Comparison of ENCODE assay signal across 22 mouse cellular contexts in the genomic region with DNA sequence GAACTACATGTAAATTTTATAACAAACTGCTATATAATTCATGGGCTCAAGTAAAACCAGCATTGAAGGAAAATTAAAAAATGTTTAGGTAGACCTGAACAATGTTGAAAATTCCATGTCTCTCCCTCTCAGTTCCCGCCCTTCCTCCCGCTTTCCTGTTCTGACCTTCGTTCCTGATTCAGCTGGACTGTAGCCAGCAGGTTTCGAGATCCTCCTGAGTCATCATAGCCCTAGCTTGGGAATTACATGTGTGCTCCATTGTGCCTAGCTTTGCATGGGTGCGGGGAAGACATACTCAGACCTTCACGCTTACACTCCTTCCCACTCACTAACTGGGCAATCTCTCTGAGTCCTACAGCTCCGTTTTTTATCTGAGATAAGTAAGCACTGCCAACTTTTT.
DNase-seq lines count a peak whose midpoint lies in the region; ATAC-seq and TF ChIP-seq lines count a peak whose summit lies in the region.
"Had no signal": no experiment of that assay in that cellular context is flagged by ENCODE, and none has a peak within 500 bp of the region (broad histone marks: within the 10 kb centered on the region; RNA-seq: fewer than 3 reads in every experiment).

No protein-coding gene starts in this region.

- TF ChIP-seq EP300 in lung, postnatal 0 days (IDR thresholded peaks at IDR 0.05) = no peak

- no peaks in the 10 kb centered on the region for H3K4me1 ChIP-seq in kidney, embryonic 14.5 days (ENCODE audit: control insufficient read depth, insufficient read depth, low read length)
- H3K4me1 ChIP-seq in lung, postnatal 0 days (ENCODE audit: insufficient read depth, low read depth, low read length) = no peaks in the 10 kb centered on the region

- no peak overlapping the region for H3K4me2 ChIP-seq in kidney, embryonic 14.5 days (replicated peaks; ENCODE audit: low read depth, low read length)
- no peak overlapping the region for H3K4me2 ChIP-seq in lung, postnatal 0 days (replicated peaks; ENCODE audit: low read depth, low read length)
- H3K4me2 ChIP-seq: forebrain, embryonic 15.5 days; midbrain, embryonic 13.5 days; neural tube, embryonic 12.5 days had no signal

- no peaks in the 10 kb centered on the region; the same call in 1 of the 2 replicates for H3K27me3 ChIP-seq in kidney, embryonic 14.5 days (ENCODE audit: control insufficient read depth, insufficient read depth, low read length)
- no peaks in the 10 kb centered on the region for H3K27me3 ChIP-seq in lung, postnatal 0 days (replicated peaks; ENCODE audit: insufficient read depth, low read length)
- H3K27me3 ChIP-seq: neural tube, embryonic 12.5 days had no signal

- no peaks in the 10 kb centered on the region for H3K9me3 ChIP-seq in kidney, embryonic 14.5 days (ENCODE audit: control insufficient read depth, low read length)
- H3K9me3 ChIP-seq in lung, postnatal 0 days (ENCODE audit: low read length) = no peaks in the 10 kb centered on the region
- H3K9me3 ChIP-seq: forebrain, embryonic 15.5 days; G1E; limb, embryonic 10.5 days; midbrain, embryonic 13.5 days; neural tube, embryonic 12.5 days had no signal

- DNase-seq in adrenal gland, adult (ENCODE audit: inconsistent age in 2 of 2, low spot score in 1 of 2) = peak; percentile 79 to 89
- DNase-seq in adrenal gland, postnatal 4 days (ENCODE audit: low spot score in 2 of 2) = no peak
- DNase-seq in kidney, postnatal 36 days = peak; percentile 25 to 59
- peak; percentile 77 for DNase-seq in adrenal gland, adult 2 months
- DNase-seq in fat pad, adult 2 months (ENCODE audit: extremely low read depth, low read depth, low spot score) = peak; percentile 5
- DNase-seq in lung, postnatal 0 days (ENCODE audit: low spot score) = no peak
- DNase-seq: cerebellum, adult 9-11 months; gastrocnemius, postnatal 14 days; liver, postnatal 0 days; lung, postnatal 14 days; right cerebral cortex, postnatal 4 days; thymus, postnatal 36 days had no signal

- H3K9ac ChIP-seq in kidney, embryonic 14.5 days (ENCODE audit: low read depth, low read length) = no peak overlapping the region
- H3K9ac ChIP-seq in lung, postnatal 0 days (replicated peaks; ENCODE audit: low read depth) = no peak overlapping the region
- H3K9ac ChIP-seq: forebrain, embryonic 15.5 days; liver, postnatal 0 days; midbrain, embryonic 13.5 days; neural tube, embryonic 12.5 days had no signal

- no peaks in the 10 kb centered on the region for H3K36me3 ChIP-seq in kidney, embryonic 14.5 days (ENCODE audit: control insufficient read depth, insufficient read depth, low read length)
- H3K36me3 ChIP-seq in lung, postnatal 0 days (ENCODE audit: insufficient read depth, low read length) = no peaks in the 10 kb centered on the region
- H3K36me3 ChIP-seq: forebrain, embryonic 15.5 days; G1E; limb, embryonic 10.5 days; midbrain, embryonic 13.5 days; neural tube, embryonic 12.5 days had no signal

- no peak for ATAC-seq in kidney, embryonic 14.5 days (ENCODE audit: low FRiP score, low TSS enrichment)
- no peak for ATAC-seq in CD4-positive, CD25-positive, alpha-beta regulatory T cell, adult 4 months
- no peak for ATAC-seq in lung, postnatal 0 days
- ATAC-seq: forebrain, embryonic 15.5 days; liver, postnatal 0 days; midbrain, embryonic 13.5 days had no signal

- H3K27ac ChIP-seq in kidney, embryonic 14.5 days (ENCODE audit: low read depth, low read length) = no peak overlapping the region
- no peak overlapping the region for H3K27ac ChIP-seq in lung, postnatal 0 days (ENCODE audit: low read length)
- H3K27ac ChIP-seq: forebrain, embryonic 15.5 days; kidney, postnatal 0 days; left cerebral cortex, adult 2 months; limb, embryonic 10.5 days; midbrain, embryonic 13.5 days; neural tube, embryonic 12.5 days; stomach, postnatal 0 days had no signal

- WGBS in kidney, embryonic 14.5 days = 81% methylated on average over 7 of the region's 7 CpGs
- WGBS in lung, postnatal 0 days = 72% methylated on average over 7 of the region's 7 CpGs

- TF ChIP-seq CTCF in lung, postnatal 0 days (IDR thresholded peaks at IDR 0.05) = no peak

- no peak overlapping the region for H3K4me3 ChIP-seq in kidney, embryonic 14.5 days (ENCODE audit: low read length)
- H3K4me3 ChIP-seq in lung, postnatal 0 days (ENCODE audit: low read depth, low read length) = no peak overlapping the region
- H3K4me3 ChIP-seq: forebrain, embryonic 15.5 days; left cerebral cortex, adult 2 months; limb, embryonic 10.5 days; midbrain, embryonic 13.5 days; neural tube, embryonic 12.5 days had no signal

Comparison
In these comparisons a context has a peak if more than half of its experiments do, and no peak if none do; other contexts are left out.
1. DNase-seq: peak in adrenal gland, adult (2 of 2), kidney, postnatal 36 days (2 of 2), adrenal gland, adult 2 months (single experiment) and fat pad, adult 2 months (single experiment); none in adrenal gland, postnatal 4 days (0 of 2) and lung, postnatal 0 days (single experiment).